20 mouse cellular contexts compared by ENCODE assay signal in genomic region chr12:85344252-85344651, GRCm38 (mm10). TPM values are rescaled to one million over a fixed set of nuclear protein-coding genes. Genes with fewer than 3 reads are reported as not detected.
DNase-seq lines count a peak whose midpoint lies in the region; ATAC-seq and TF ChIP-seq lines count a peak whose summit lies in the region.
"Had no signal": no experiment of that assay in that cellular context is flagged by ENCODE, and none has a peak within 500 bp of the region (broad histone marks: within the 10 kb centered on the region; RNA-seq: fewer than 3 reads in every experiment).

No protein-coding gene starts in this region.

- no peaks in the 10 kb centered on the region for H3K27me3 ChIP-seq in embryonic facial prominence, embryonic 14.5 days (replicated peaks; ENCODE audit: control insufficient read depth, insufficient read depth, low read length)
- no peaks in the 10 kb centered on the region for H3K27me3 ChIP-seq in limb, embryonic 14.5 days (ENCODE audit: control insufficient read depth, insufficient read depth, low read length)
- H3K27me3 ChIP-seq: embryonic facial prominence, embryonic 12.5 days; forebrain, embryonic 15.5 days; heart, embryonic 13.5 days; hindbrain, embryonic 15.5 days had no signal

- H3K9me3 ChIP-seq in embryonic facial prominence, embryonic 14.5 days (ENCODE audit: control insufficient read depth, low read length), result no peaks in the 10 kb centered on the region
- no peaks in the 10 kb centered on the region for H3K9me3 ChIP-seq in limb, embryonic 14.5 days (ENCODE audit: control insufficient read depth, low read length)
- H3K9me3 ChIP-seq: embryonic facial prominence, embryonic 12.5 days; forebrain, embryonic 10.5 days; forebrain, embryonic 15.5 days; heart, embryonic 13.5 days; hindbrain, embryonic 15.5 days had no signal

- H3K27ac ChIP-seq in embryonic facial prominence, embryonic 14.5 days (replicated peaks; ENCODE audit: low read depth, low read length), result 0 out of 2 replicates have a peak overlapping the region, but pooled peaks have one; percentile 33
- H3K27ac ChIP-seq in limb, embryonic 14.5 days (replicated peaks; ENCODE audit: low read depth, low read length), result peak overlapping the region; percentile 33
- H3K27ac ChIP-seq: forebrain, embryonic 10.5 days; forebrain, embryonic 15.5 days; heart, embryonic 13.5 days; hindbrain, embryonic 15.5 days had no signal

- peak; percentile 14 for DNase-seq in NIH3T3 (ENCODE audit: low read depth)
- DNase-seq in adipocyte (ENCODE audit: low spot score), result peak; percentile 14
- peak; percentile 71 for DNase-seq in embryonic facial prominence, embryonic 14.5 days (ENCODE audit: low spot score)
- peak; percentile 63 for DNase-seq in limb, embryonic 14.5 days (ENCODE audit: low spot score)
- no peak for DNase-seq in gastrocnemius, postnatal 25 days
- DNase-seq in spleen, postnatal 10 days (ENCODE audit: low spot score in 2 of 2), result no peak
- no peak for DNase-seq in gastrocnemius, adult 8-10 months (ENCODE audit: low spot score in 2 of 2)
- DNase-seq: adrenal gland, postnatal 10 days; cerebellum, adult 18-20 months; cerebellum, adult 9-11 months; gastrocnemius, postnatal 14 days; heart, postnatal 36 days had no signal

- peak; percentile 47; the same call in 1 of the 2 replicates for ATAC-seq in embryonic facial prominence, embryonic 14.5 days (ENCODE audit: low read depth)
- ATAC-seq in limb, embryonic 14.5 days (ENCODE audit: low FRiP score, low read depth), result peak; percentile 48; the same call in 1 of the 2 replicates
- ATAC-seq: forebrain, embryonic 15.5 days; intestine, embryonic 16.5 days had no signal

- no peak overlapping the region for H3K9ac ChIP-seq in embryonic facial prominence, embryonic 14.5 days (ENCODE audit: low read depth, low read length)
- no peak overlapping the region for H3K9ac ChIP-seq in limb, embryonic 14.5 days (ENCODE audit: low read depth, low read length, severe bottlenecking)
- H3K9ac ChIP-seq: embryonic facial prominence, embryonic 12.5 days; forebrain, embryonic 15.5 days; heart, embryonic 13.5 days; hindbrain, embryonic 15.5 days had no signal

- no peak overlapping the region for H3K4me3 ChIP-seq in embryonic facial prominence, embryonic 14.5 days (ENCODE audit: low read depth, low read length)
- H3K4me3 ChIP-seq in limb, embryonic 14.5 days (replicated peaks; ENCODE audit: low read length), result no peak overlapping the region
- H3K4me3 ChIP-seq: embryonic facial prominence, embryonic 12.5 days; erythroblast, embryonic 14.5 days; forebrain, embryonic 10.5 days; forebrain, embryonic 15.5 days; heart, embryonic 13.5 days; hindbrain, embryonic 15.5 days had no signal

- WGBS in embryonic facial prominence, embryonic 14.5 days, result 27% methylated on average over 7 of the region's 7 CpGs
- 28% methylated on average over 7 of the region's 7 CpGs for WGBS in limb, embryonic 14.5 days

- H3K36me3 ChIP-seq in embryonic facial prominence, embryonic 14.5 days (ENCODE audit: control insufficient read depth, insufficient read depth, low read length), result peaks cover 30% of the 10 kb centered on the region
- peaks cover 37% of the 10 kb centered on the region for H3K36me3 ChIP-seq in limb, embryonic 14.5 days (ENCODE audit: control insufficient read depth, insufficient read depth, low read length)

- no peak overlapping the region for H3K4me2 ChIP-seq in embryonic facial prominence, embryonic 14.5 days (ENCODE audit: low read depth, low read length)
- 0 out of 2 replicates have a peak overlapping the region, but pooled peaks have one; percentile 2 for H3K4me2 ChIP-seq in limb, embryonic 14.5 days (replicated peaks; ENCODE audit: low read depth, low read length, severe bottlenecking)
- H3K4me2 ChIP-seq: embryonic facial prominence, embryonic 12.5 days; forebrain, embryonic 15.5 days; heart, embryonic 13.5 days; hindbrain, embryonic 15.5 days had no signal

- no peaks in the 10 kb centered on the region; the same call in 1 of the 2 replicates for H3K4me1 ChIP-seq in embryonic facial prominence, embryonic 14.5 days (ENCODE audit: control insufficient read depth, insufficient read depth, low read length)
- H3K4me1 ChIP-seq in limb, embryonic 14.5 days (ENCODE audit: control insufficient read depth, insufficient read depth, low read length), result peaks cover 2% of the 10 kb centered on the region; the same call in 1 of the 2 replicates

- TF ChIP-seq POLR2A in limb, embryonic 14.5 days (IDR thresholded peaks at IDR 0.05; ENCODE audit: borderline replicate concordance, extremely low read depth, insufficient read depth, insufficient read length), result no peak

RNA-seq across cellular contexts. Expression of gene Nek9, which starts 5.1 kb away (rescaled TPM):
- 19.4 and 21.2 TPM in 2 replicates for polyA plus RNA-seq in embryonic facial prominence, embryonic 14.5 days (2014; fragmentation: Nextera tagmentation; extraction: Ambion mirVana)
- polyA plus RNA-seq in limb, embryonic 14.5 days (2012; rRNA removed), result 47.4 and 49.0 TPM in 2 replicates
- polyA plus RNA-seq in limb, embryonic 14.5 days (2014; fragmentation: Nextera tagmentation; extraction: Ambion mirVana), result 22.0 and 22.2 TPM in 2 replicates
- 10 to 100 TPM; 76.8 to 83.5 TPM for total RNA-seq in gastrocnemius, postnatal 25 days (2021)
- total RNA-seq in gastrocnemius, adult 8-10 months (2022), result 100 to 1,000 TPM; 114 to 164 (median 126) TPM

RNA-seq across cellular contexts. Expression of gene Tmed10, which starts 30.4 kb away (rescaled TPM):
- 358 and 372 TPM in 2 replicates for polyA plus RNA-seq in embryonic facial prominence, embryonic 14.5 days (2014; fragmentation: Nextera tagmentation; extraction: Ambion mirVana)
- 213 and 222 TPM in 2 replicates for polyA plus RNA-seq in limb, embryonic 14.5 days (2012; rRNA removed)
- polyA plus RNA-seq in limb, embryonic 14.5 days (2014; fragmentation: Nextera tagmentation; extraction: Ambion mirVana), result 394 and 398 TPM in 2 replicates
- 100 to 1,000 TPM in 1 of 2 experiments, 10 to 100 TPM in 1; 97.1 to 117 TPM for total RNA-seq in gastrocnemius, postnatal 25 days (2021)
- 100 to 1,000 TPM; 108 to 122 (median 116) TPM for total RNA-seq in gastrocnemius, adult 8-10 months (2022)

RNA-seq across cellular contexts. Expression of gene Zc2hc1c, which starts 55.9 kb away (rescaled TPM):
- polyA plus RNA-seq in embryonic facial prominence, embryonic 14.5 days (2014; fragmentation: Nextera tagmentation; extraction: Ambion mirVana), result 1.4 and 1.8 TPM in 2 replicates
- polyA plus RNA-seq in limb, embryonic 14.5 days (2012; rRNA removed), result 0.65 and 0.75 TPM in 2 replicates
- 1.5 and 1.6 TPM in 2 replicates for polyA plus RNA-seq in limb, embryonic 14.5 days (2014; fragmentation: Nextera tagmentation; extraction: Ambion mirVana)
- 1 to 10 TPM; 1.1 to 1.2 TPM for total RNA-seq in gastrocnemius, postnatal 25 days (2021)
- 1 to 10 TPM; 1.6 to 2.2 (median 1.8) TPM for total RNA-seq in gastrocnemius, adult 8-10 months (2022)
- total RNA-seq: granulocyte monocyte progenitor cell, adult 5-6 weeks had no signal

RNA-seq across cellular contexts. Expression of gene Acyp1, which starts 56.0 kb away (rescaled TPM):
- polyA plus RNA-seq in embryonic facial prominence, embryonic 14.5 days (2014; fragmentation: Nextera tagmentation; extraction: Ambion mirVana), result 39.8 and 49.1 TPM in 2 replicates
- 20.2 and 32.3 TPM in 2 replicates for polyA plus RNA-seq in limb, embryonic 14.5 days (2012; rRNA removed)
- 40.6 and 45.3 TPM in 2 replicates for polyA plus RNA-seq in limb, embryonic 14.5 days (2014; fragmentation: Nextera tagmentation; extraction: Ambion mirVana)
- total RNA-seq in gastrocnemius, postnatal 25 days (2021), result 10 to 100 TPM; 41.4 to 47.9 TPM
- 10 to 100 TPM; 53.5 to 69.6 (median 58.9) TPM for total RNA-seq in gastrocnemius, adult 8-10 months (2022)

Comparison
In these comparisons a context has a peak if more than half of its experiments do, and no peak if none do; other contexts are left out.
1. DNase-seq: peak in NIH3T3 (single experiment), adipocyte (single experiment), embryonic facial prominence, embryonic 14.5 days (single experiment) and limb, embryonic 14.5 days (single experiment); none in gastrocnemius, postnatal 25 days (single experiment), spleen, postnatal 10 days (0 of 2) and gastrocnemius, adult 8-10 months (0 of 2).